Mouse (Mus musculus) lung, embryonic 14.5 days (tissue): ENCODE results near the gene Sh3gl1. TPM values are rescaled to one million over a fixed set of nuclear protein-coding genes. Genes with fewer than 3 reads are reported as not detected.
"Not testable (repeated sequence)": the region's sequence is repeated elsewhere in the genome, so short reads cannot be mapped to it uniquely, and the experiment has no call there.

Experiments used
- ATAC-seq: fragments of 200-750 bp; cut with Nextera tagmentation; 2 replicates; pipeline ENCODE4 v1.8.0; 2017; ENCODE audit warnings: mild to moderate bottlenecking, moderate TSS enrichment, moderate library complexity; ENCODE audit not compliant: insufficient read depth
- DNase-seq: peaks from one replicate; pipeline ENCODE4 v3.0.0-alpha.2; 2015
- H3K27ac ChIP-seq: fragments of 300-500 bp; sonication (generic); 2 replicates; pipeline ENCODE4 v1.5.1; 2014; ENCODE audit warnings: low read depth, mild to moderate bottlenecking, moderate library complexity
- H3K27me3 ChIP-seq: fragments of 300-500 bp; sonication (generic); 2 replicates; pipeline ENCODE4 v1.6.1; 2014; ENCODE audit warnings: low read length, control low read depth; ENCODE audit not compliant: insufficient read depth
- H3K36me3 ChIP-seq: fragments of 300-500 bp; sonication (generic); 2 replicates; pipeline ENCODE4 v1.6.1; 2014; ENCODE audit warnings: control low read depth; ENCODE audit not compliant: insufficient read depth
- H3K4me1 ChIP-seq: fragments of 300-500 bp; sonication (generic); 2 replicates; pipeline ENCODE4 v1.6.1; 2014; ENCODE audit warnings: antibody characterized with exemption, control low read depth; ENCODE audit not compliant: insufficient read depth
- H3K4me2 ChIP-seq: fragments of 300-500 bp; sonication (generic); 2 replicates; pipeline ENCODE4 v1.6.1; 2014; ENCODE audit warnings: mild to moderate bottlenecking
- H3K4me3 ChIP-seq: fragments of 300-500 bp; sonication (generic); 2 replicates; pipeline ENCODE4 v1.5.1; 2014; ENCODE audit warnings: low read depth, low read length
- H3K9ac ChIP-seq: fragments of 300-500 bp; sonication (generic); 2 replicates; pipeline ENCODE4 v1.6.1; 2014
- H3K9me3 ChIP-seq: fragments of 300-500 bp; sonication (generic); 2 replicates; pipeline ENCODE4 v1.6.1; 2016; ENCODE audit warnings: low read depth, low read length, control low read depth
- CTCF ChIP-seq: IDR thresholded peaks from 2 replicates; pipeline ENCODE4 v1.5.1; 2016; ENCODE audit warnings: antibody characterized with exemption, low read depth
- WGBS: fragments of 180-500 bp; shearing (Covaris S2); extraction: QIAGEN DNeasy Blood & Tissue Kit; methylation state at CpG from one replicate; pipeline ENCODE4 v1.1.7; 2014; 5-methylcytosine and 5-hydroxymethylcytosine counted together
- polyA plus RNA-seq: library from polyadenylated mRNA; unstranded; fragments of >200 nt; fragmentation: Nextera tagmentation; extraction: Ambion mirVana; gene quantifications from 2 replicates; pipeline ENCODE4 v1.2.1, GENCODE M21; 2014

Sh3gl1 gene
- polyA plus RNA-seq, result 154 and 160 TPM in 2 replicates

DNA sequence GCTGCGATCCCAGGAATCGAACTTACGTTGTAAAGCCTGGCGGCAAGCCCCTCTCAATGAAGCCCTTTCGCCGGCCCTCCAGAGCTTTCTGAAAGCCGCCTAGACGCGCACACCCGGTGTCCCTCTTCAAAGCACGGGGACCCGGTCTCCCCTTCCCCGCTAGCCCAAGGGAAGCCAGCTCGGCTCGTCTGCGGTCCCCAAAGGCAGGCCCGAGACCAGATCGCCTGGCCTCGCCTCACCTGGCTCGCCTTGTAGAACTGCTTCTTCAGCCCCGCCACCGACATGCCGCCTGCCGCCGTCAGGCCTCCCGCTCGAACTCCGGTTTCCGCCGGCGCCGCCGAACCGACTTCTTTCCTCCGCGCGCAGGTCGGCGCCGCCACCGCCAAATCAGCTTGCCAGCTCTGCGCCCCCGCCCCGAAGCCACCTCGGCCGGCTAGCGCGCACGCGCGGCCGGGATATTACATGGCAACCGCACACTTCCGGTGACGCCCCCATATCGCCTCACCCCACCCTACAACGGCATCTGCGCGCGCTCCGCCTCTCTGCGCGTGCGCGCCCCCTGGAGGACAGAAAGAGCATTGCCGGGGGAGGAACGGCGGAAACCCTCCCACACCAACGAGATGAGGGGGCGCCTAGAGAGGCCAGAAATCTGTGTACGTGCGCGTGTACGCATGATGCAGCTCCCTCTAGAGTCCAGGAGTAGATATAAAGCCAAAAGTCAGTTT is at the start of gene Sh3gl1:
Sh3gl1 (minus strand) TSS at position 460 of the 725 bp plus-strand sequence.
- Histone ChIP-seq H3K9ac (peak within 1 kb of the TSS; percentile 94), H3K4me2 (peak within 1 kb of the TSS; percentile 74), H3K27ac (peak within 1 kb of the TSS; percentile 89), H3K9me3 (no peaks in the 10 kb centered on the region), H3K27me3 (no peaks in the 10 kb centered on the region), H3K4me3 (peak within 1 kb of the TSS; percentile 93), H3K4me1 (peaks cover 13% of the 10 kb centered on the region), H3K36me3 (peaks cover 26% of the 10 kb centered on the region)
- DNase-seq, result peak; percentile 99
- TF ChIP-seq CTCF, result peak; percentile 100
- ATAC-seq, result peak; percentile 86
- under 1% methylated on average over 74 of the region's 74 CpGs for WGBS

DNA sequence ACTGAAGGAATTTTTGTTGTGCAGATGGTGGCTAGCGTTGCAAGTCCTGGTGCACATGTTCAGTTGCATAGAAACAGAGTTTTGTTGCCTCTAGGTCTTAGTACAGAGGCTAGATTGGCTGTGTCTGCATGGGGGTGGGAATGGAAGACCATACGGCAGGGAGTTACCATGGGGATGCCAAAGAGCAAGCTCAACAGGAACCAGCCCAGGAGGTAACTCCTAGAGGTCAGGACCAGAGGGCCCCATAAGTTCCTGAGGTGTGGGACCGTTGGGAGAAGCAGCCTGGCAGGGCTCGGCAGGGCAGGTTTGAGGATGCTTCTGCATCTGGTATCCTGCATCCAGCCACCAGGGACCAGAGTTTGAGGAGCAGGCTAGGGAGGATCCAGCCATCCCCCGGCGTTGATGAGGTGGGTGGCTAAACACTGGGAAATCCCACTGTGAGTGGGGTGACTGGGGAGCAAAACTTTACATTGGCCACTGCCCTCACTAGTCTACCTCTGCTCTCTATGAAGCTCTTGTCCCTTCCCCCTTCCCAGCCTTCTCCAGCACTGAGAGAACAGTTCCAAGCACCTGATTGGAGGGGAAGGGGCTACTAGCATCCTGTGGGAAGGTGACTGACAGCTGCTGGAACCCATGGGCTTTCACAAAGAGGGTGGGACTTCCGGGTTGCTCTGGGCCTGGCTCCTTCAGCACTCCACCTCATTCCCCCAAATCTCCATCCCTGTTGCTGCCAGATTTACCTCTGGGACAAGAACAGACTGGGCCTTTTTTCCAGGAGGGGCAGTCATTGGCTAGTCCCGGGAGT is 44.5 kb upstream of the Sh3gl1 start:
- peak overlapping the region; percentile 79 for H3K4me3 ChIP-seq
- no peaks in the 10 kb centered on the region for H3K27me3 ChIP-seq
- H3K4me2 ChIP-seq, result peak overlapping the region; percentile 97
- H3K9ac ChIP-seq, result peak overlapping the region; percentile 74
- no peak for TF ChIP-seq CTCF
- no peak overlapping the region for H3K27ac ChIP-seq
- DNase-seq (peak; percentile 77), ATAC-seq (peak; percentile 6; the same call in 1 of the 2 replicates)
- WGBS, result 8% methylated on average over 8 of the region's 8 CpGs
- H3K4me1 ChIP-seq, result peaks cover 7% of the 10 kb centered on the region
- peaks cover 37% of the 10 kb centered on the region for H3K36me3 ChIP-seq
- H3K9me3 ChIP-seq, result no peaks in the 10 kb centered on the region

DNA sequence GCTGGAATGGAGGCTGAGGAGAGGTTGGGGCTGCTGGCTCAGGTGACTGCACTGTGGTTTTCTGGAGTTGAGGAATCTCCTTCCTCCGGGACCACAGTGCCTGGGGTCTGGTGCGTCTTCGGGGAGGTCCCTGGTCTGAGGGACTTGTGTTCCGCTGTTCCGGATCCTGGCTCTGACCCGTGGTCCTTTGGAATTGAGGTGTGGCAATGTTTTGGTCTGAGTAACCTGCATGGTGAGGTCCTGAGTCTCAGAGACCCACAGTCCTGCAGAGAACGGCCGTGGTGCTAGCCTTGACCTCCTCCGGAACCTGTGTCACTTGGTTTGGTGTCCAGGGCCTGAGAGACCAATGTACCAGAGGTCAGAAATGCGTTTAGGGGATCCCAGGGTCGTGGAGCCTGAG is 43.5 kb upstream of the Sh3gl1 start:
- peak overlapping the region; percentile 97 for H3K4me2 ChIP-seq
- peaks cover 7% of the 10 kb centered on the region for H3K4me1 ChIP-seq
- 1% methylated on average over 11 of the region's 11 CpGs for WGBS
- no peak for TF ChIP-seq CTCF
- H3K9me3 ChIP-seq, result no peaks in the 10 kb centered on the region
- H3K9ac ChIP-seq, result peak overlapping the region; percentile 74
- peak overlapping the region; percentile 36; the same call in 1 of the 2 replicates for H3K27ac ChIP-seq
- H3K4me3 ChIP-seq, result peak overlapping the region; percentile 79
- DNase-seq (peak; percentile 13), ATAC-seq (no peak)
- no peaks in the 10 kb centered on the region for H3K27me3 ChIP-seq
- H3K36me3 ChIP-seq, result peaks cover 27% of the 10 kb centered on the region

DNA sequence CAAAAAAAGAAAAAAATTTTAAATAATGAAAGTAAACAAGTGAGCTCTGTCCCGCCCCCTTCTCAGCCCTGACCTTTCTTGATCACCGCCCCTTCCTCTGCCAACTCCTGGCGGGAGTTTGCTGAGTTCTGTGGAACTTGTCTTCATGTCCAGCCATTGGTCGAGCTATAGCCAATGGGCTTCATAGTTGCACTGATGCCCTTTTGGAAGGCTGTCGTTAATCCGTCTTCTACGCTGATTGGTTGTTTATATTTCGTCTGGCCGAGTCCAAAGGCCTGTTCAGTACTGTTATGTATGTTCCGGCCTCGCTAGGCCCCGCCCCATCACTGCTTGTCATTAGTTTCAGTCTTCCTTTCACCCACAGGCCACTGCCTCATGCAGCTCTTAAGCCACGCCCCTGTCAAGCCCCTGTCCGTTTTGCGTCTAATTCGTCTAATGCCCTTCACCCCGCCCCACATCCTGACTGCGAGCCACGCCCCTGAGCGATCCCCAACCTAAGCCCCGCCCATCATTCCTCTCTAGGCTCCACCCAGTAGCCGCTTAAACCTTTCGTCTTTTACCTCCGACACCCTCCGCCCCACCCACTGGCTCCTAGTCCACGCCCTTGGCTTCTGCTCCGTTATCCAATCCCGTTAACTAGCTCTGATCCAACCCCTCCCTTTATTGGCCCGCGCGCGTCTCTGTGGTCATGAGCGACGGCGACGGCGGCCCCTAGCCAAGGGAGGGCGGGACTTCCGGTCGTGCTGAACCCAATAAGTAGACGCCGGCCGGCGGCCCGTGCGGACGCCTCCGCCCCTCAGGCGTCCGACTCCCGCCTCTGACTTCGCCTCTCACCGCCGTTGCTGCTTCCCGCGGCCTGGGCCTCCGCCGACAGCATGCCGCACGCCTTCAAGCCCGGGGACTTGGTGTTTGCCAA is 42.7 kb upstream of the Sh3gl1 start, which contains the start of gene Hdgfl2:
Hdgfl2 (plus strand) TSS at position 755 of the 916 bp plus-strand sequence.
- under 1% methylated on average over 61 of the region's 61 CpGs for WGBS
- Histone ChIP-seq H3K4me1 (peaks cover 7% of the 10 kb centered on the region), H3K27ac (peak within 1 kb of the TSS; percentile 36; the same call in 1 of the 2 replicates), H3K4me2 (peak within 1 kb of the TSS; percentile 97), H3K9ac (peak within 1 kb of the TSS; percentile 74), H3K9me3 (no peaks in the 10 kb centered on the region), H3K27me3 (no peaks in the 10 kb centered on the region), H3K4me3 (peak within 1 kb of the TSS; percentile 79), H3K36me3 (peaks cover 19% of the 10 kb centered on the region)
- ATAC-seq, result peak; percentile 94
- TF ChIP-seq CTCF, result no peak
- peak; percentile 100 for DNase-seq

DNA sequence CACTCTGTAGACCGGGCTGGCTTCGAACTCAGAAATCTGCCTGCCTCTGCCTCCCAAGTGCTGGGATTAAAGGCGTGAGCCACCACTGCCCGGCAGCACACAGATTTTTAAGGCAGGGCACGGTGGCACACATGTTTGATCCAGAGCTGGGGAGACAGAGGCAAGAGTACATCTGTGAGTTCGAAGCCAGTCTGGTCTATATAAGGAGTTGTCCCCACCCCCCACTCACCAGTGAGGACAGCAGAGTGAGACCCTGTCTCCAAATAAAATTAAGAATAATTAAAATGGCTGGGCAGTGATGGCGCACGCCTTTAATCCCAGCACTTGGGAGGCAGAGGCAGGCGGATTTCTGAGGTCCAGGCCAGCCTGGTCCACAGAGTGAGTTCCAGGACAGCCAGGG is 41.9 kb upstream of the Sh3gl1 start:
- H3K9me3 ChIP-seq, H3K9ac ChIP-seq, H3K4me1 ChIP-seq, H3K27me3 ChIP-seq, ATAC-seq, H3K27ac ChIP-seq, DNase-seq: not testable (repeated sequence)
- 56% methylated on average over 9 of the region's 9 CpGs for WGBS
- Histone ChIP-seq H3K36me3 (peaks cover 12% of the 10 kb centered on the region), H3K4me2 (peak overlapping the region; percentile 53), H3K4me3 (peak overlapping the region; percentile 79)

GRCm38 (mm10) chr17:56077523-56077922 is 41.1 kb upstream of the Sh3gl1 start:
- Histone ChIP-seq H3K4me3 (no peak overlapping the region), H3K4me1 (peaks cover 10% of the 10 kb centered on the region), H3K36me3 (peaks cover 13% of the 10 kb centered on the region), H3K27me3 (no peaks in the 10 kb centered on the region), H3K9ac (no peak overlapping the region), H3K27ac (no peak overlapping the region), H3K9me3 (no peaks in the 10 kb centered on the region), H3K4me2 (no peak overlapping the region)
- no peak for TF ChIP-seq CTCF
- 89% methylated on average over 5 of the region's 5 CpGs for WGBS
- no peak for DNase-seq
- ATAC-seq, result no peak
